ENCODE assay signal across 9 mouse cellular contexts in genomic region chr17:31870931-31871421, GRCm38 (mm10). TPM values are rescaled to one million over a fixed set of nuclear protein-coding genes. Genes with fewer than 3 reads are reported as not detected.
A peak's percentile ranks its signal among the peaks of the same experiment; 100 is the strongest.
DNase-seq lines count a peak whose midpoint lies in the region; ATAC-seq and TF ChIP-seq lines count a peak whose summit lies in the region.
"Had no signal": no experiment of that assay in that cellular context is flagged by ENCODE, and none has a peak within 500 bp of the region (broad histone marks: within the 10 kb centered on the region; RNA-seq: fewer than 3 reads in every experiment).

No protein-coding gene starts in this region.

- H3K27ac ChIP-seq in limb, embryonic 11.5 days (replicated peaks; ENCODE audit: low read depth, low read length) = peak overlapping the region; percentile 43; the same call in 1 of the 2 replicates
- H3K27ac ChIP-seq in stomach, postnatal 0 days (replicated peaks) = peak overlapping the region; percentile 74

- 13% methylated on average over 13 of the region's 13 CpGs for WGBS in limb, embryonic 11.5 days
- 18% methylated on average over 13 of the region's 13 CpGs for WGBS in stomach, postnatal 0 days

- no peak overlapping the region for H3K9ac ChIP-seq in limb, embryonic 11.5 days (ENCODE audit: low read length)
- H3K9ac ChIP-seq in stomach, postnatal 0 days (ENCODE audit: low read length) = no peak overlapping the region

- peak overlapping the region; percentile 11; the same call in 1 of the 2 replicates for H3K4me2 ChIP-seq in limb, embryonic 11.5 days (ENCODE audit: low read depth, severe bottlenecking)
- peak overlapping the region; percentile 31 for H3K4me2 ChIP-seq in stomach, postnatal 0 days (replicated peaks; ENCODE audit: low read depth)

- H3K36me3 ChIP-seq in limb, embryonic 11.5 days (ENCODE audit: control insufficient read depth, insufficient read depth, low read length) = no peaks in the 10 kb centered on the region
- no peaks in the 10 kb centered on the region for H3K36me3 ChIP-seq in stomach, postnatal 0 days (ENCODE audit: control insufficient read depth, insufficient read depth, low read length)

- ATAC-seq in limb, embryonic 11.5 days (ENCODE audit: insufficient number of reproducible peaks, low FRiP score, low TSS enrichment, low read depth) = peak; percentile 73; the same call in 1 of the 2 replicates
- peak; percentile 51 for ATAC-seq in stomach, postnatal 0 days (ENCODE audit: low FRiP score, low TSS enrichment)
- ATAC-seq in cerebellum, adult (ENCODE audit: insufficient number of reproducible peaks, low FRiP score, low TSS enrichment) = no peak
- ATAC-seq: Patski had no signal

- no peaks in the 10 kb centered on the region for H3K27me3 ChIP-seq in limb, embryonic 11.5 days (ENCODE audit: control insufficient read depth, insufficient read depth, low read length)
- no peaks in the 10 kb centered on the region for H3K27me3 ChIP-seq in stomach, postnatal 0 days (ENCODE audit: control insufficient read depth, insufficient read depth, low read length)
- H3K27me3 ChIP-seq: Patski had no signal

- no peaks in the 10 kb centered on the region; the same call in 1 of the 2 replicates for H3K4me1 ChIP-seq in limb, embryonic 11.5 days (ENCODE audit: control insufficient read depth, insufficient read depth, low read length)
- H3K4me1 ChIP-seq in stomach, postnatal 0 days (replicated peaks; ENCODE audit: control insufficient read depth, insufficient read depth) = peaks cover 4% of the 10 kb centered on the region; the same call in 1 of the 2 replicates

- peak; percentile 85 for DNase-seq in heart, adult 11 months
- no peak for DNase-seq in heart, adult 18-20 months
- peak; percentile 26 for DNase-seq in thymus, postnatal 4 days
- DNase-seq in thymus, postnatal 10 days (ENCODE audit: low spot score in 2 of 2) = no peak
- DNase-seq in limb, embryonic 11.5 days (ENCODE audit: low spot score) = peak; percentile 70
- DNase-seq in stomach, postnatal 0 days (ENCODE audit: low spot score) = peak; percentile 70
- no peak for DNase-seq in B cell, adult 2 months

- no peaks in the 10 kb centered on the region for H3K9me3 ChIP-seq in limb, embryonic 11.5 days (ENCODE audit: control insufficient read depth, low read length)
- H3K9me3 ChIP-seq in stomach, postnatal 0 days (ENCODE audit: control insufficient read depth, low read length) = no peaks in the 10 kb centered on the region

- TF ChIP-seq CTCF in stomach, postnatal 0 days (IDR thresholded peaks at IDR 0.05; ENCODE audit: low read depth) = no peak

- TF ChIP-seq EP300 in stomach, postnatal 0 days (optimal IDR thresholded peaks at IDR 0.05) = no peak

- H3K4me3 ChIP-seq in limb, embryonic 11.5 days (ENCODE audit: low read depth, low read length) = no peak overlapping the region
- no peak overlapping the region for H3K4me3 ChIP-seq in stomach, postnatal 0 days (ENCODE audit: low read depth, low read length)

RNA-seq across cellular contexts. Expression of gene Sik1, which starts 15.4 kb away (rescaled TPM):
- 10 to 100 TPM; 50.5 to 54.1 TPM for total RNA-seq in heart, adult 18-20 months (2021)
- polyA plus RNA-seq in limb, embryonic 11.5 days (2014; fragmentation: Nextera tagmentation; extraction: Ambion mirVana) = 12.2 and 12.6 TPM in 2 replicates
- 18.2 and 19.8 TPM in 2 replicates for polyA plus RNA-seq in stomach, postnatal 0 days (2015; fragmentation: Nextera tagmentation; extraction: Ambion mirVana)

Comparison
In these comparisons a context has a peak if more than half of its experiments do, and no peak if none do; other contexts are left out.
1. DNase-seq: peak in heart, adult 11 months (single experiment), thymus, postnatal 4 days (single experiment), limb, embryonic 11.5 days (single experiment) and stomach, postnatal 0 days (single experiment); none in heart, adult 18-20 months (0 of 2), thymus, postnatal 10 days (0 of 2) and B cell, adult 2 months (0 of 2).